Mouse (Mus musculus) kidney, adult 8-10 months (tissue): ENCODE measurements around the gene E130208F15Rik.
A peak's percentile ranks its signal among the peaks of the same experiment; 100 is the strongest.

Source experiments
- DNase-seq, 2 experiments: peaks; one replicate each; pipeline ENCODE4 v3.0.0; 2022

The E130208F15Rik gene

GRCm38 (mm10) chr7:30321539-30322284 lies at the start of gene E130208F15Rik:
Gene E130208F15Rik, plus strand, starts transcription at chr7:30321740.
- DNase-seq, result peak; percentile 89 to 92

GRCm38 (mm10) chr7:30274383-30274782 lies 47.2 kb upstream of the E130208F15Rik start:
- DNase-seq, result no peak

GRCm38 (mm10) chr7:30278911-30279310 lies 42.6 kb upstream of the E130208F15Rik start:
- DNase-seq, result no peak

- no peak for DNase-seq
These were observed 42.0 kb upstream of the E130208F15Rik start for GRCm38 (mm10) chr7:30279536-30279935.

- DNase-seq, result peak; percentile 91 to 93
These were observed 41.4 kb upstream of the E130208F15Rik start, which contains the start of the genes Thap8 and Wdr62 for GRCm38 (mm10) chr7:30279951-30280669. Gene Thap8, plus strand, starts transcription at chr7:30280094. Gene Wdr62, minus strand, starts transcription at chr7:30280419.

GRCm38 (mm10) chr7:30280670-30281138 lies 40.8 kb upstream of the E130208F15Rik start:
- DNase-seq, result peak; percentile 85 to 87

- DNase-seq, result no peak
These were observed 40.0 kb upstream of the E130208F15Rik start for GRCm38 (mm10) chr7:30281522-30281921.

- no peak for DNase-seq
These were observed 38.8 kb upstream of the E130208F15Rik start for GRCm38 (mm10) chr7:30282740-30283139.

- DNase-seq, result no peak
These were observed 34.7 kb upstream of the E130208F15Rik start for GRCm38 (mm10) chr7:30286701-30287410.

GRCm38 (mm10) chr7:30288046-30288445 lies 33.5 kb upstream of the E130208F15Rik start:
- no peak for DNase-seq

- no peak for DNase-seq
These were observed 32.3 kb upstream of the E130208F15Rik start for GRCm38 (mm10) chr7:30289071-30289713.

- no peak for DNase-seq
These were observed 31.7 kb upstream of the E130208F15Rik start for GRCm38 (mm10) chr7:30289714-30290399.

- DNase-seq, result no peak
These were observed 30.1 kb upstream of the E130208F15Rik start, which contains the start of gene Clip3 for GRCm38 (mm10) chr7:30291215-30292131. Gene Clip3, plus strand, starts transcription at chr7:30291728.

GRCm38 (mm10) chr7:30293795-30294194 lies 27.7 kb upstream of the E130208F15Rik start:
- no peak for DNase-seq

- no peak for DNase-seq
These were observed 27.2 kb upstream of the E130208F15Rik start for GRCm38 (mm10) chr7:30294296-30294695.

- DNase-seq, result no peak
These were observed 26.4 kb upstream of the E130208F15Rik start for GRCm38 (mm10) chr7:30295103-30295502.

- DNase-seq, result no peak
These were observed 24.7 kb upstream of the E130208F15Rik start for GRCm38 (mm10) chr7:30296816-30297215.

GRCm38 (mm10) chr7:30297266-30297665 lies 24.3 kb upstream of the E130208F15Rik start:
- DNase-seq, result no peak

- no peak for DNase-seq
These were observed 20.6 kb upstream of the E130208F15Rik start for GRCm38 (mm10) chr7:30300914-30301313.

- DNase-seq, result no peak
These were observed 15.3 kb upstream of the E130208F15Rik start for GRCm38 (mm10) chr7:30306083-30306779.
